10 mouse cellular contexts compared by ENCODE assay signal in genomic region chr4:91400423-91400822, GRCm38 (mm10). TPM values are rescaled to one million over a fixed set of nuclear protein-coding genes. Genes with fewer than 3 reads are reported as not detected.
DNase-seq lines count a peak whose midpoint lies in the region; ATAC-seq and TF ChIP-seq lines count a peak whose summit lies in the region.
"Had no signal": no experiment of that assay in that cellular context is flagged by ENCODE, and none has a peak within 500 bp of the region (broad histone marks: within the 10 kb centered on the region; RNA-seq: fewer than 3 reads in every experiment).

Gene Elavl2, minus strand, starts transcription at chr4:91400785.

- peak within 1 kb of the TSS; percentile 2 for H3K4me3 ChIP-seq in cerebellum, adult 2 months (replicated peaks; ENCODE audit: insufficient read depth, low read depth, low read length)
- peak within 1 kb of the TSS; percentile 22 for H3K4me3 ChIP-seq in lung, embryonic 14.5 days (ENCODE audit: low read depth, low read length)
- H3K4me3 ChIP-seq in limb, embryonic 10.5 days = peak within 1 kb of the TSS; percentile 46
- peak within 1 kb of the TSS; percentile 26 for H3K4me3 ChIP-seq in stomach, embryonic 16.5 days (replicated peaks; ENCODE audit: low read length)

- H3K9me3 ChIP-seq in lung, embryonic 14.5 days (ENCODE audit: low read depth, low read length) = no peaks in the 10 kb centered on the region
- H3K9me3 ChIP-seq in limb, embryonic 10.5 days (replicated peaks) = no peaks in the 10 kb centered on the region
- no peaks in the 10 kb centered on the region for H3K9me3 ChIP-seq in stomach, embryonic 16.5 days (replicated peaks; ENCODE audit: control insufficient read depth, low read length)

- no peak for TF ChIP-seq POLR2A in cerebellum, adult 2 months (IDR thresholded peaks at IDR 0.05; ENCODE audit: borderline replicate concordance, insufficient read depth, low read length)

- no peaks in the 10 kb centered on the region for H3K36me3 ChIP-seq in lung, embryonic 14.5 days (ENCODE audit: insufficient read depth)
- no peaks in the 10 kb centered on the region for H3K36me3 ChIP-seq in limb, embryonic 10.5 days
- H3K36me3 ChIP-seq in stomach, embryonic 16.5 days (ENCODE audit: control insufficient read depth, insufficient read depth, low read length) = no peaks in the 10 kb centered on the region

- H3K4me1 ChIP-seq in cerebellum, adult 2 months (ENCODE audit: control insufficient read depth, insufficient read depth, low read length) = no peaks in the 10 kb centered on the region
- H3K4me1 ChIP-seq in lung, embryonic 14.5 days (ENCODE audit: insufficient read depth) = no peaks in the 10 kb centered on the region
- peaks cover 10% of the 10 kb centered on the region for H3K4me1 ChIP-seq in limb, embryonic 10.5 days
- H3K4me1 ChIP-seq in stomach, embryonic 16.5 days (ENCODE audit: control insufficient read depth, insufficient read depth, low read length) = no peaks in the 10 kb centered on the region

- WGBS in cerebellum, adult 2 months = 1% methylated on average over 28 of the region's 28 CpGs
- 3% methylated on average over 28 of the region's 28 CpGs for WGBS in lung, embryonic 14.5 days
- WGBS in limb, embryonic 10.5 days = 2% methylated on average over 28 of the region's 28 CpGs
- under 1% methylated on average over 28 of the region's 28 CpGs for whole genome bisulfite sequencing in stomach, embryonic 16.5 days

- DNase-seq in cerebellum, adult 2 months = peak; percentile 13 to 27
- DNase-seq in cerebellum, adult 11 months = no peak
- no peak for DNase-seq in lung, embryonic 14.5 days
- DNase-seq in lung, postnatal 36 days = no peak
- peak; percentile 33 for DNase-seq in limb, embryonic 10.5 days (ENCODE audit: low spot score)
- DNase-seq in gastrocnemius, adult 18-20 months (ENCODE audit: low spot score) = no peak
- DNase-seq: thymus, postnatal 4 days had no signal

- H3K27me3 ChIP-seq in cerebellum, adult 2 months (ENCODE audit: control insufficient read depth, insufficient read depth, low read length) = no peaks in the 10 kb centered on the region; the same call in 1 of the 2 replicates
- peaks cover 20% of the 10 kb centered on the region for H3K27me3 ChIP-seq in lung, embryonic 14.5 days (ENCODE audit: insufficient read depth, low read length)
- H3K27me3 ChIP-seq in limb, embryonic 10.5 days (ENCODE audit: low read depth, poor library complexity, severe bottlenecking) = peaks cover 44% of the 10 kb centered on the region
- peaks cover 12% of the 10 kb centered on the region for H3K27me3 ChIP-seq in stomach, embryonic 16.5 days (ENCODE audit: control insufficient read depth, insufficient read depth, low read length)

- TF ChIP-seq CTCF in cerebellum, adult 2 months (IDR thresholded peaks at IDR 0.05; ENCODE audit: borderline replicate concordance, insufficient read depth, low read depth, low read length) = no peak
- TF ChIP-seq CTCF in lung, embryonic 14.5 days (IDR thresholded peaks at IDR 0.05; ENCODE audit: low read depth) = no peak

- no peak within 1 kb of the TSS for H3K9ac ChIP-seq in lung, embryonic 14.5 days
- no peak within 1 kb of the TSS for H3K9ac ChIP-seq in stomach, embryonic 16.5 days (ENCODE audit: low read length)
- H3K9ac ChIP-seq: liver, embryonic 14.5 days had no signal

- H3K4me2 ChIP-seq in lung, embryonic 14.5 days = peak within 1 kb of the TSS; percentile 54
- H3K4me2 ChIP-seq in stomach, embryonic 16.5 days (ENCODE audit: low read depth, low read length) = peak within 1 kb of the TSS; percentile 47

- no peak within 1 kb of the TSS for H3K27ac ChIP-seq in cerebellum, adult 2 months (ENCODE audit: insufficient read depth, low read length)
- H3K27ac ChIP-seq in lung, embryonic 14.5 days (ENCODE audit: low read depth) = no peak within 1 kb of the TSS
- no peak within 1 kb of the TSS for H3K27ac ChIP-seq in limb, embryonic 10.5 days
- no peak within 1 kb of the TSS for H3K27ac ChIP-seq in stomach, embryonic 16.5 days (ENCODE audit: low read length)
- H3K27ac ChIP-seq: liver, embryonic 14.5 days had no signal

- no peak; the same call in 1 of the 2 replicates for ATAC-seq in lung, embryonic 14.5 days (ENCODE audit: insufficient read depth)
- no peak for ATAC-seq in stomach, embryonic 16.5 days (ENCODE audit: insufficient read depth, low FRiP score)
- no peak for ATAC-seq in megakaryocyte, adult 5-6 weeks (ENCODE audit: poor library complexity, severe bottlenecking)

RNA-seq across cellular contexts. Expression of gene Elavl2, which starts in this region (rescaled TPM):
- polyA plus RNA-seq in cerebellum, adult 2 months (2012; rRNA removed) = 35.9 and 39.6 TPM in 2 replicates
- 4.3 and 4.4 TPM in 2 replicates for polyA plus RNA-seq in lung, embryonic 14.5 days (2014; fragmentation: Nextera tagmentation; extraction: Ambion mirVana)
- 3.4 and 3.9 TPM in 2 replicates for polyA plus RNA-seq in limb, embryonic 10.5 days (2016; fragmentation: Nextera tagmentation; extraction: Ambion mirVana)
- 5.2 and 5.5 TPM in 2 replicates for polyA plus RNA-seq in stomach, embryonic 16.5 days (2015; fragmentation: Nextera tagmentation; extraction: Ambion mirVana)
- total RNA-seq in megakaryocyte, adult 5-6 weeks (2015) = not detected in 2 replicates
- not detected in 2 replicates for total RNA-seq in megakaryocyte, adult 5-6 weeks (2017)
- total RNA-seq in gastrocnemius, adult 18-20 months (2021) = not detected

Comparison
In these comparisons a context has a peak if more than half of its experiments do, and no peak if none do; other contexts are left out.
1. DNase-seq: peak in cerebellum, adult 2 months (2 of 2) and limb, embryonic 10.5 days (single experiment); none in cerebellum, adult 11 months (single experiment), lung, embryonic 14.5 days (single experiment), lung, postnatal 36 days (single experiment) and gastrocnemius, adult 18-20 months (single experiment).
2. Peak in every context shown above with its lines, with median percentiles within 50 percentile points of each other: H3K4me3 ChIP-seq.